Mouse (Mus musculus) MEL (cell line): ENCODE results near the gene Hba-a2.
A peak's percentile ranks its signal among the peaks of the same experiment; 100 is the strongest.

Source experiments
- GATA1 ChIP-seq: IDR thresholded peaks from 2 replicates; pipeline ENCODE4 v1.6.1; 2011; ENCODE audit warnings: low read depth, low read length, improper control_type of control experiment
- NELFE ChIP-seq: IDR thresholded peaks from 2 replicates; pipeline ENCODE4 v1.6.1; 2011; ENCODE audit warnings: low read depth, low read length, improper control_type of control experiment
- ZMIZ1 ChIP-seq: IDR thresholded peaks from 2 replicates; pipeline ENCODE4 v1.6.1; 2012; ENCODE audit warnings: low read depth, mild to moderate bottlenecking, inconsistent platforms, low read length, improper control_type of control experiment, moderate library complexity

- TF ChIP-seq GATA1, result peak; percentile 92
- TF ChIP-seq NELFE, result peak; percentile 43
- TF ChIP-seq ZMIZ1, result 0 out of 2 replicates have a peak, but pooled peaks have one; percentile 36
Observed at GRCm38 (mm10) chr11:32268952-32269351, 27.3 kb upstream of the Hba-a2 start.
